Mouse (Mus musculus): ENCODE measurements around the gene Spag17.

GRCm38 (mm10) chr3:99843233-99843632 is 42.0 kb upstream of the Spag17 start:
- no peak for TF ChIP-seq CTCF (IDR thresholded peaks at IDR 0.05; ENCODE audit: low read depth)
- TF ChIP-seq EP300 (IDR thresholded peaks at IDR 0.05; ENCODE audit: low read depth), result no peak

All from liver, postnatal 0 days (tissue).